Mouse (Mus musculus) NIH3T3 (cell line): Measurements from ENCODE around the gene Golga5.

ENCODE experiments used
- DNase-seq: peaks from one replicate; pipeline ENCODE4 v3.0.0-alpha.2; 2012; ENCODE audit warnings: low read depth

Golga5 gene

DNA sequence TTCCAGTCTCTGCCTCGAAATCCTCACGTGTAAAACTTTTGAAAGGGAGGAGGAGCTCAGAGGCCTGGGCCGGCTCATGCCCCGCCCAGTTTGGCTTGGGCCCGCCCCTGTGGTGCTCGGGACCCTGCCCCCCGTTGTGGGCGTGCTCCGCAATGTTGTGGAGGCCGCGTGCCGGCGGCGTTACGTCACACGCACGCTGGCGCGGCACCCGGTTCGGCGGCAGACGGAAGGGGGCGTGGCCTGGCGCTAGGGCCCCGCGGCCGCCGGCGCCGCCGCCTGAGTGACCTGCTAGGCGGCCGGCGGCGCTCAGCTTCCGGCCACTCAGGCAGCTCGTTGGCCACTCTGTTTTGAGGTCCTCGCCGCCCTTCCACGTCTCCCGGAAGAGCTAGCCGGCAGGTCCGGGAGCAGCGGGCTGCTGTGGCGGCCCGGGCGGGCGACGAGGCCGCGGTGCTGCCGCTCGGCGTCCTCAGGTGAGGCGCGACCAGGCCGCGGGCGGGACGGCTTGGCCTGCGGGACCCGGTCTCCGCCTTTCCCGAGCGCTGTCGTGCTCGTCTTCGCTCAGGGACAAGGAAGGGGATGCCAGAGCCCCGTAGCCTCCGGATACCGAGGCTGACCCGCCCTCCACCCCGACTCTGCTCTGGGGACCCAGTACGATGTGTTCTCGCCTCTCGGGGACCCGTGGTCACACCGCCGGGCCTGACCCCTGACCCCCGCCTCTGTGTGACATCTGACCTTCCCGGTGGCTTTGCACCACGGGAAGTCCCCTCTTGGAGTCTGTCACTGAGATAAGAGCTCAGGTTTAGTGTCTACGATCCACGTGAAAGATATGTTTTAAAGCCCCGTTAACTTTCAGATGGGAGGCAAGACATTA is at the start of gene Golga5:
TSS of gene Golga5 (plus strand) at position 242 of the 871 bp plus-strand sequence.
- DNase-seq, result peak; percentile 99

DNA sequence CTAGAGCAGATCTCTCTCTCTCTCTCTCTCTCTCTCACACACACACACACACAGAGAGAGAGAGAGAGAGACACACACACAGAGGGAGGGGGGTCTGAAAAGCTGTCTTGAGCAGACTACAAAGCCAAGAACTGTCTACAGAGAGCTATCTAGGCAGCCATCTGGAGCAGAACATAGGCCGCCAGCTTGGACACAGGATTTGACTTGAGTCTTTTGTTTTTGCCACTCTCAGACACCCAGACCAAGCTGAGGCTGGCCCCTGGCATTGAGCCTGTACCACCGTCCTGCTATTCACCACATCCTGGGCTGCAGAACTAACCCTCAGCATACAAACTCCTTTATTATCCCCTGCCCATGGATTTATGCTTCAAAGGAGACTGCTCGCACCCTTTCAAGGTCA is 49.4 kb upstream of the Golga5 start:
- no peak for DNase-seq

DNA sequence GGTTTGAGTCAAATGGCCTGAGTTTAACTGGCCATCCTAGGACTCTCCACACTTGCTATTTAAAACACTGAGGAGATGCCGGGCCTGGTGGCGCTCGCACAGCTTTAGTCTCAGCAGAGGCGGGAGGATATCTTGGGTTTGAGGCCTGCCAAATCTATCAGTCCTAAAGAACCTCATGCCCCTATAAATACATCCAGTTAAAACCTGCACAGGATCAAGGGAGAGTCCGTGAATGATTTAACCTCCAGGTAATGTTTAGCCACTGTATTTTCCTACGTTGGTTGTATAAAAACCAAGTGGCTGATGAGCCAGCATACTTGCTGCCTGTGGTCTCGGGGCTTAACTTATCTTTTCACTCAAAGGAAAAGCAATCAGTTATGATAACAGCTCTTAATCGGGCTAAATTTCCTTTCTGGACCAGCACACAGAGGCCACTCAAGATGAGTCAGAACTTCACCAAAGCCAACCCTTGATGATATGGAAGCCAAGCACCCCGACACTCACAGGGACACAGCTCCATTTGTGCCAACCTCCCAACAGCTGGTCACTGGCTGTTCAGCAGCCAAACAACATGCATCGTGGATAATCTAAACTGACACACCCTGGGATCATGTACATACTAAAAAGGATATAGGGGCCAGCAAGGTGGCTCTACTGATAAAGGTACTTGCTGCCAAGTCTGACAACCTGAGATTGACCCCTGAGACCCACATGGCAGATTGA is 48.6 kb upstream of the Golga5 start:
- no peak for DNase-seq

DNA sequence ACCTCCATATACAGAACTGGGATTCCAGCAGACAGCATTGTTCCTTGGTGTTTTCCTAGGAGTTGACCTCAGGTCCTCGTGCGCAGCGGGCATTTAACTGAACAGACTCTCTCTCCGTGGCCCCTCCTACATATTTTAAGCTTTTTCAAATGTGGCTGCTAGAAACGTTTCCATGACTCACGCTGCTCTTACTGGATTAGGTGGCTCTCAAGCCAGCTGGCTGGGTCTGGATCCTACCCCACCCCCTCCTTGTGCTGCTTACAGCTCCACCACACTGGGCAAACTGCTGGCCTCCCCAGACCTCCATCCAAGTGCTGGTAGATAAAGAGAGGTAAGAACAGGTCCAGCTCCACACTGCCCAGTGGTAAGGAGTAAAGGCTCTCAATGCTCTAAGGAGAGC is 46.9 kb upstream of the Golga5 start:
- DNase-seq, result peak; percentile 95

DNA sequence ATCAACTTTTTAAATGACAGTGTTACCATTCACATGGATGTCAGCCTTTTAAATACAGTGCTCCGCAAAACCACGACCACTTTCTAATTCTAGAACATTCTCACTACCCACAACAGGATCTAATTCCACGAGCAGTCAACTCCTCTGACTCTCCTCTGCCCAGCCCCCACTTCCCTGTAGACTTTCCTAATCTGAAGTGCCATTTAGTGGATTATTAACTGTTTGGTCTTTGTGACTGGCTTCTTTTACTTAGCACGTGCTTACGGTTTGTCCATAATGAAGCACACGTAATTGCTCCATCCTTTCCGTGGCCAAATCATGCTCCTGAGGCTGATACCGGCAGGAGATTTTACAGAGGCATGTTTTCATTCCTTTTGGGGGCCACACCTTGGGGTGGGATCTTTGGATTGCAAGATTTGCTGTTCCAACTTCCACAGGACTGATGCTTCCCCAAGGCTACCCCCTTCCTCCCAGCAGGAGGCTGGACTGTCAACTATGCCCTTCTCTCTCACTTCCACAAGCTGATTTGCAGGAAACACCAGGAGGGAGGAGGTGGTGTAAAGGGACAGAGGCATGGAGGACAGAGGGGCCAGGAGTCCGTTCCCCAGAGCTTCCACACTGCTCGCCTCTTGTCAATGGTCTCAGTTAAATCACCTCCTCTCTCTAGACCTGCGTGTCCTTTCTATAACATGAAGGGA is 46.2 kb upstream of the Golga5 start:
- DNase-seq, result no peak

DNA sequence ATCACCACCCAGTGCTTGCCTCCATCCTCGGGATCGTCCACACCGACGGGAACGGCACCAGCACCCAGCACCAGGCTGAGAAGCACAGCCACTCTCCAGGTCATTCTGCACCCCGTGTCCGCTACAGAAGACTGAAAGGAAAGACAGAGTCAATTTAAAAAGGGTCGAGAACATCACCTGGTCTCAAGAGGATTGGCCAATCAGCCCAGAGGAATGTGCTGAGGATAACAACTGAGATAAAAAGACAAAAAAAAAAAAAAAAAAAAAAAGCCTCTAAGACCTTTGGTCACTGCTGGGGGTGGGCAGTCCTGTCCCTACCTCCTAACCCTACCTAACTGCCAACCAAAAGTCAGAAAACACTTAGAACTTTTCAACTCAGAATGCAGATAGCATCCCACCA is 45.3 kb upstream of the Golga5 start:
- DNase-seq, result no peak

DNA sequence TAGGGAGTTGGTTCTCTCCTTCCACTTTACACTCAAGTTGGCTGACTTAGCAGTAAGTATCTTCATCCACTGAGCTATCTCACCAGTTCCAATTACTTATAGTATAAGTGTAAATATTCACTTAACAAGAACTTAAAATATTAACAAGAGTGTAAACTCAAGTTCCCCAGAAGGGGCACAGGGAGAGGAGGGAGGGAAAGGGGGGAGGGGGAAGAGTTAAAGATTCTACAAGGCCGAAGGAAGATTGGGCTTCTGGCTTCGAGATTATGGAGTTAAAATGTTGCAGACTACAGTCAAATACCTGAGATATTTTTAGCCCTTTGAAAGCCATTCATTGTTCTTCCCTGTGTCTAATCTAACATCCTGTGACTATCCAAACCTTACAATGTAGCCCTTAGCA is 44.5 kb upstream of the Golga5 start:
- DNase-seq, result no peak

DNA sequence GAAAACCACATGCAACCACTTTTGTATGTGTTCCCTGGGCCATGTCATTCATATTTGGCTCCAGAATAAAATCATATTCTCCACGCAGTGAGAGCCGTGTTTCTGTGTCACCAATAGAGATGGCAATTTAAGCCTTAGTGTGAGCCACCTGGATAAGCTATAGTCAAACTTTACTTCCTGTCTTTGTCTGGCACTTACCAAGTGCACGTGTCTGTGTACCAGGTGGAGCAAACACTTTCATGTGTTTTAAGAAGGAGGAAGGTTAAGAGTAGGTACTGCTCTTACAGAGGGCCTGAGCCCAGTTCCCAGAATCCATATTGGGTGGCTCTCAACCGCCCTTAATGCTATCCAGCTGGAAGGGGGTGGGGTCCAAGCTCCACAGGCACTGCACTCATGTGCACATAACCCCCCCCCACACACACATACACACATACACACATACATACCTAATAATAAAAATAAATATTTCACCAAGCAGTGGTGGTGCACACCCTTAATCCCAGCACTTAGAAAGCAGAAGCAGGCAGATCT is 43.8 kb upstream of the Golga5 start:
- DNase-seq, result peak; percentile 6

DNA sequence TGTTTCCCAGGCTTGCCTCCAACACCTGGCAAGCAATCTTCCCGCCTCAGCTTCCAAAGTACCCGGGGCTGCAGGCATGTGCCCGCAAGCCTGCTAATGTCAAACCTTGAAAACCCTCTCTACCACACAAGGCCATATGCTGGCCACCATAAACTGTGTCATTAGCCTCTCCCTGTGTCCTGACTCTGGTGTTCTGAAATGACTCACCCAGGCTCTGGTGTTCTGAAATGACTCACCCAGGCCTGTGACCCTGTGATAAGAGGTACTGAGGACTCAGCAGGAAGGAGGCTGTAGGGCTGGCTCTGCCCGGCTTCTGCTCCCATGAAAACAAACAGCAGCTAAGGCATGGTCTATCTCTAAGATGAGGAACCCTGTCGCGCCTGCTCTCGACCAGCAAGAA is 42.6 kb upstream of the Golga5 start:
- DNase-seq, result no peak

DNA sequence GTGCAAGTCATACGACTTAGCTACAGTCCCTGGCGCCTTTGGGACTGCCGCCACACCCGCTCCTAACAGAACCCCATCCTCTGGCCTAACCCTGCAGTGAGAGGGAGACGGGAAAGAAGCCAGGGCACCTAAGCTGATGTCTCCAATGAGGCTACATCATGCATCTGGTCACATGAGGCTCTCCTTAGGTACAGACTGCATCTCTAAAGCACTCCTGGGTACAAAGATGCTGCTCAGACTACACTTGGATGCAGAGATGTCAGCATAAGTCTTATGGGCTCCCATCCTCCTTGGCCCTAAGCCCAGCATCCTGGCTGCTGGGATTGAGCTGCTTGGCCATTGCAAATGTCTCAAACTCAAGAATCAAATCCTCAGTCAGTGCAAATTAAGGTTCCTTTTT is 39.3 kb upstream of the Golga5 start:
- DNase-seq, result no peak

DNA sequence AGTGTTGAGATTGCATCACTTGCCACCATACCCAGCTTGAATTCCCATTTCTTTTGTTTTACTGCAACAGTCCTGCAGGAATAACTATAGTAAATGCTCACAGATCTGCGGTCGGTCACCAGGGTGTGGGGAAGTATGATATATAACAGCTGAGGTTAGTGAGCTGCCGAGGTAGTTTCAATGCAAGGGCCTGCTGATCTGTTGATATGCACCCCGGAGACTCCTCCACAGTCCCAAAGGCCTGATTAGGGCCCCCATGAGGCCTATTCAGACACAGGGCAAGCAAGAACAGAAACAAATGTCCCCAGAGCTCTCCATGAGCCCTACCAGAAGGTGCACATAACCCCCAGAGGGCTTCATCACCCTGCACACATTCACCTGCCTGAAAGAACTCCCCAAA is 38.7 kb upstream of the Golga5 start:
- no peak for DNase-seq

DNA sequence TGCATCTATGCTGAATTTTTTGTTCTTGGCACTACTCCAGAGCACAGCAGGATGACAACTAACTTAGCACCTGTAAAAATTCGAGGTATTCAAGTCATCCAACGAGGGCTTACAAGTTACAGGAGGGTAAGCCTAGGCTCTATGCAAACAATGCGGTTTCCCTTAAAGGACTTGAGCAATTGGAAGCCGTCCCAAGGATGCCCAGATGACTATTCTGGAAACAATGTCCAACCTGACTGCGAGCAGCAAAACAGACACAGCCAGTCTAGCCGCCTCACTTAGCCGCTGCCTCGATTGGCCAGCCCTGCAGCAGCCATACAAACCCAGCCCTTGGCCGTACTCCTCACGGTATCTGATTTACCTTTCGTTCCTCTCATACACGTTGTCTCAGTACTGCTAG is 36.7 kb upstream of the Golga5 start:
- peak; percentile 43 for DNase-seq

DNA sequence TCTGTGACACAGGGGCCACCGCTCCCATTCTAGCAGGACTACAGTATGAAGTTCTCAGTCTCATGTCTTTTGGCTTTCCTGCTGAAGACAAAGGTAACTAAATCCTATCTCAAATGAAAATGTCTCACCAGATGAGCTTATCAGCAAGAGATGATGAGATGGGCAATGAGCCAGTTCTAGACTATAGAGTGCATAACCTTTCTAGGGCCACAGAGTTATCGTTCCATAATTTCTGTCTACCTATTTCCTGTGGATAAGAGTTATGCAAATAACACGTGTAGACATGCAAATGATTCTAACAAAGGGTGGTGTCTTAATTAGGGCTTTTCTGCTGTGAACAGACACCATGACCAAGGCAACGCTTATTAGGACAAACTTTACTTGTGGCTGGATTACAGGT is 34.8 kb upstream of the Golga5 start:
- no peak for DNase-seq

DNA sequence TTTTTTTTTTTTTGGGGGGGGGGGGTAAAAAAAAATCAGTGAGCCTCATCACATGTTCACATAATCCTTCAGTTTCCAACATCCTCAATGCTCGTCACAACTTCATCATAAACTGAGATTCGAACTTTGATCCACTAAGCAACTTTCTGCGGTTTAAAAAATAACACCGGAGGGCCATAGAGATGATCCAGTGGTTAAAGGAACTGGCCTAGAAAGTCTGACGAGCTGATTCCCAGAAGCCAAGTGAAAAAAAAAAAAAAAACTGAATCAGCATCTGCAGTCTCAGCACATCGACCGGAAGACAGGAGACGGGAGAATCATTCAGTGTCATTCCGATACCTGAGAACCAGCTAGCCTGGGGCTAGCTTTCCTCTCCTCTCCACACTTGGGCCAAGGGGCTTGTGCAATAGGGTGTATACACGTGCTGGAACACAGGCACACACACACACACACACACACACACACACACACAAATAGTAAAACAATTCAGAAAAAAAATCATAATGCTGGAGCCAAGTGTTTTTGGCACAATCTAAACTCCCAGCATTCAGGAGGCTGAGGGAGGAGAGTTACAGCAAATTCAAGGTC is 31.9 kb upstream of the Golga5 start:
- peak; percentile 35 for DNase-seq

DNA sequence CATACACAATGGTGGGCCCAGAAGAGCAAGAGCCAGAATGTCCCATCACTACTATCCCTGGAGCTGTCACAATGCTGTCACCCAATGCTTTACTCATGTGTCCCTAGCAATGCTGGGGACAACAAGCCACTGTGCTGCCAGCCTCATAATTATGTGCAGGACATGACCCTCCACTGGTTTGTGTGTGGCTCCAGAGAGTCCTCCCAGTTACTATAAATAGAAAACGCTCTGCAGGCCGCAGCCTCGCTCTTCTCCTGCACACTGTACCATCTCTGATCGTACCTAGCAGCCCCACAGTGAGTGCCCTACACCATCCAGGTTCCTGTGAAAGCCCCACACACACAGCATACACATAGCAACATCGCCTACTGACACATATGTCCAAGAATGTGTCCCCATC is 31.0 kb upstream of the Golga5 start:
- DNase-seq, result no peak

DNA sequence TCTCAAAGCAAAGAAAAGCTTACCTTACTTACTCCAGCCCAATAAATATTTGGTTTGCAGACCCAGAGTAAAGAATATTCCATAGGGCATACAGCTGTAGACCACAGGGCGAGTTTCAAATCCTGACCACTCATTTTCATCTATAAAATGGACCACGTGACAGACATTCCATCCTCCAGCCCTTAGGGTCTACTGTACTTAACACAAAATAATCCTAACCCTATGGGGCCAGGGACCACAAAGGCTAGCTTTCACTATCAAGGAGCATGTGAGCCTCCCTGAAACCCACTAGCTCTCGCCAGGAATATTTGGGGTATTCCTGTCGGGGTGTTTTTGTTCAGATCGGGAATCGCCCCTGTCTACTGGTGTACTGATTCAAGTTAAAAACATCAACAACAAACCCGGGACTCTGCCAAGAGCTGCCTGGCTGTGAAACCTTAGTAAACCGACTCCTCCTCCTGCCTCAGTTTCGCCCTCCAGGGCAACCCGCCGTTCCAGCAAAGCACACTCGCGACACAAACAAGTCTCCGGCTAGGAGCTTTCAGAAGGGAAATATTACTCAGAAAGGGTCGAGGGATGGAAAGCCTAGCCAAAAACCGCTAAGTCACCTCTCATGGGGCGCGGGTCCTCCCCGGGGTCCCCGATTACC is 29.8 kb upstream of the Golga5 start:
- DNase-seq, result no peak

DNA sequence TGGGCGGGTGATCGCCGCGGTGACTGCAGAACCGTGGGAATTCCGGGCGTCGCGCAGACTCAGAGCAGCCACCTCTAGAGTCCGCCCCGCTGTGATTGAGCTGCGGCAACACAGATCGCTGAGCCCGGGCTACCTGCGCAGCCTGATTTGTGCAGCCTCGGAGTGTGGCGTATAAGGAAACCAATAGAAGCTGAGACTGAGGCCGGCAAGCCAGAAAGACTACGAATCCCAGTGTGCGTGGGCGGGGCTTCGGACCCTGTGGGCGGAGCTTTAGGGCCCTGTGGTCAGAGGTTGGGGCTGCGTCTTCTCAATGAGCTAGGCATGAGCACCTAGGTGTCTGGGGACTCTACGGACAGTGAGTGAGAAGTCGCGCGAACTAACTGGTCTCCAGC is 29.3 kb upstream of the Golga5 start, which contains the start of gene Lgmn:
TSS of gene Lgmn (minus strand) at position 182 of the 392 bp plus-strand sequence.
- peak; percentile 97 for DNase-seq

DNA sequence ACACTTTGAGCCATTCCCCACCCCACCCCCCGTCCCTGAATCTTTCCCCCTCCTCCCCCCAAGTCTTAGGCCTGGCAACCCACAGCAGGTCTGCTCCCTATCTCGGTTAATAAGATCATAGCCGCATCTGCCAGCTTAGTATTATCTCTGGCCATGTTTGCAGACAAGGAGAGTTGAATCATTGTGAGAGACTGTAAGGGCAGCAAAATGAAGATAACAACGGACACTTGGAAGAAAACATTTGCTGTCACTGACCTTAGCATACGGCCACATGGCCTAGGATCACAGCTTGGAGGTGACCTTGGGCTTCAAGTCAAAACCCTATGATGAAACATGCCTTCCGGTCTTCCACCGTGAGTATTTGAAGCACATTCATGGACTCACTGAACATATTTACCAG is 28.4 kb upstream of the Golga5 start:
- no peak for DNase-seq

DNA sequence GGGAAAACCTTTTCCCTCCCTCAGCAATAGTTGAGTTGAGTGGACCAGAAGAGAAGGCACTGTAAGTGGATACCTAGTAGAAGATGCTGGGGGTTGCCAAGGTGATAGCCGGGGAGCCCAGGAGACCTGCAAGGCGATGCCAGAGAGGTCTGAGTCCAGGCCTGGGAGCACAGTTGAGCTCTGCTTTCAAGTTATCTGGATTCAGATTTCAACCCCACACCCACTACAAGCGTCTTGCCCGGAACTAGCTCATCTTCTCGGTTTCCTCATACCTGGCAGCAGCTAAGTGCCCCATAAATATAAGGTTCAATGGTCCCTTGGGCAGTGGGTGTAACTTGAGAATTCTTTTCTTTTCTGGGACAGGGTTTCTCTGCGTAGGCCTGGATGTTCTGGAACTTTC is 27.8 kb upstream of the Golga5 start:
- DNase-seq, result no peak

DNA sequence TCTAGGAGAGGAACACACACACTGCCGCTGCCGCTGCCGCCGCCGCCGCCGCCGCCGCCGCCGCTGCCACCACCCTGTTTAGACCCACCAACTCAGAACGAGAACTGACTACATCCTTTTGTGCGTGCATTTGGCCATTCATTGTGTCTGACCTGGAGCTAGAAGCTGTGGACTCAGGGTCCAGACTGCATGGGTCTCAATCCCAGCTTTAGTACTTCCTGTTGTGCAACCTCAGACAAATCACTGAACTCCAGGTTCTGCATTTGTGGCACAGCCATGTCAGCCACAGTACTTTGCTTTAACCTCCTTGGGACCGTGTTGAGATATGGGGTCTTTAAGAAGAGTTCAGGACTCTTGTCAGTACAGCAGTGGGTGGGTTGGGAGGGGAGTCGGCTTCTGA is 26.3 kb upstream of the Golga5 start:
- no peak for DNase-seq

DNA sequence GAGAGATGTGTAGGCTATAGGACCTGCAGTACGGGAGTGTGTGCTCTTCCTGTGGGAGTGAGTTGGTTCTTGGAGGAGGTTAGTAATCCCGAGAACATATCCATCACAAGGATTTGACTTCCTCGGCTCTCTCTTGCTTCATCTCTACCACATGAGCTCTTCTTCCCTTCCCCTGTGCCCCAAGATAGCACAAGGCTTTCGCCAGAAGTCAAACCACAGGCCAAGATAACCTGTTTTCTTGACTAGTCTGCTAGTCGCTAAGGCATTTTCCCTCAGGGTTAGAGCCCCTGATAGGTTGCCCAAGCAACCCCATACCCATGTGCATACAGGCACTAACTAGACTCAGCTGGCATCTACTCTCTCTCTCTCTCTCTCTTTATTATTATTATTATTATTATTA is 25.3 kb upstream of the Golga5 start:
- no peak for DNase-seq

DNA sequence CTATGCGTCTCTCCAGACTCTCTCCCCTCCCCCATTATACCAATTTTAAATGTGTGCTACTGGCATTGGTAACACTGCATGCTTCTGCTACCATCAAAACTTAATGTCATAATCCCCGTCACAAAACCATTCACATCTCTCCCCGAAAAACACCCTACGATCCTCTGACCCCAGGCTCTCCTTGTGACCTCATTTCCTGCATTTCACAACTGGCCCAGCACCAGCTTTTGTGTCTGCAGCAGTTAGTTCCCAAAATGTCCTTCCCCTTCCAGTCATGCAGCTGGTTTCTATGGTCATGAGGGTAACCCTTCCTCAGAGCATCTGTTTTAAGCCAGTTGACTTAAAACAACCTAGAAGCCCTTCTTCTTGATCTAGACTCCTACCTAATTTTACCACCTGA is 23.5 kb upstream of the Golga5 start:
- no peak for DNase-seq
